Mouse (Mus musculus): ENCODE results near the gene Ppp4r4.
"Not testable (repeated sequence)": the region's sequence is repeated elsewhere in the genome, so short reads cannot be mapped to it uniquely, and the experiment has no call there.

The Ppp4r4 gene

GRCm38 (mm10) chr12:103532649-103533395 lies 739 bp downstream of the Ppp4r4 start:
- DNase-seq (ENCODE audit: low read depth, low spot score), result peak; percentile 14

- no peak for DNase-seq (ENCODE audit: low read depth, low spot score)
These were observed 8.3 kb downstream of the Ppp4r4 start for GRCm38 (mm10) chr12:103540429-103540828.

GRCm38 (mm10) chr12:103543351-103543750 lies 11.3 kb downstream of the Ppp4r4 start:
- no peak for DNase-seq (ENCODE audit: low read depth, low spot score)

- DNase-seq (ENCODE audit: low read depth, low spot score), result peak; percentile 45
These were observed 12.1 kb downstream of the Ppp4r4 start for GRCm38 (mm10) chr12:103544213-103544612.

- no peak for DNase-seq (ENCODE audit: low read depth, low spot score)
These were observed 15.4 kb downstream of the Ppp4r4 start for GRCm38 (mm10) chr12:103547438-103547837.

- DNase-seq (ENCODE audit: low read depth, low spot score), result no peak
These were observed 16.4 kb downstream of the Ppp4r4 start for GRCm38 (mm10) chr12:103548526-103548925.

GRCm38 (mm10) chr12:103550047-103550446 lies 18.0 kb downstream of the Ppp4r4 start:
- DNase-seq (ENCODE audit: low read depth, low spot score), result no peak

GRCm38 (mm10) chr12:103551422-103551821 lies 19.3 kb downstream of the Ppp4r4 start:
- no peak for DNase-seq (ENCODE audit: low read depth, low spot score)

GRCm38 (mm10) chr12:103552506-103552905 lies 20.4 kb downstream of the Ppp4r4 start:
- no peak for DNase-seq (ENCODE audit: low read depth, low spot score)

GRCm38 (mm10) chr12:103553497-103553896 lies 21.4 kb downstream of the Ppp4r4 start:
- no peak for DNase-seq (ENCODE audit: low read depth, low spot score)

- DNase-seq (ENCODE audit: low read depth, low spot score), result no peak
These were observed 24.8 kb downstream of the Ppp4r4 start for GRCm38 (mm10) chr12:103556856-103557255.

- no peak for DNase-seq (ENCODE audit: low read depth, low spot score)
These were observed 32.6 kb downstream of the Ppp4r4 start for GRCm38 (mm10) chr12:103564726-103565125.

GRCm38 (mm10) chr12:103565151-103565550 lies 33.1 kb downstream of the Ppp4r4 start:
- DNase-seq (ENCODE audit: low read depth, low spot score), result no peak

GRCm38 (mm10) chr12:103567129-103567528 lies 35.0 kb downstream of the Ppp4r4 start:
- no peak for DNase-seq (ENCODE audit: low read depth, low spot score)

- no peak for DNase-seq (ENCODE audit: low read depth, low spot score)
These were observed 37.6 kb downstream of the Ppp4r4 start for GRCm38 (mm10) chr12:103569690-103570089.

- not testable (repeated sequence) for DNase-seq (ENCODE audit: low read depth, low spot score)
These were observed 46.1 kb downstream of the Ppp4r4 start for GRCm38 (mm10) chr12:103578148-103578547.

GRCm38 (mm10) chr12:103583771-103584170 lies 51.7 kb downstream of the Ppp4r4 start:
- DNase-seq (ENCODE audit: low read depth, low spot score), result no peak

GRCm38 (mm10) chr12:103598411-103598810 lies 66.3 kb downstream of the Ppp4r4 start:
- no peak for DNase-seq (ENCODE audit: low read depth, low spot score)

- DNase-seq (ENCODE audit: low read depth, low spot score), result no peak
These were observed 68.3 kb downstream of the Ppp4r4 start for GRCm38 (mm10) chr12:103600364-103600763.

- DNase-seq (ENCODE audit: low read depth, low spot score), result no peak
These were observed 69.8 kb downstream of the Ppp4r4 start for GRCm38 (mm10) chr12:103601839-103602238.

GRCm38 (mm10) chr12:103615141-103615540 lies 83.1 kb downstream of the Ppp4r4 start:
- DNase-seq (ENCODE audit: low read depth, low spot score), result no peak

GRCm38 (mm10) chr12:103615734-103616133 lies 83.7 kb downstream of the Ppp4r4 start:
- DNase-seq (ENCODE audit: low read depth, low spot score), result no peak

GRCm38 (mm10) chr12:103616860-103617261 lies 84.8 kb downstream of the Ppp4r4 start:
- DNase-seq (ENCODE audit: low read depth, low spot score), result no peak

GRCm38 (mm10) chr12:103631203-103631612 lies 99.1 kb downstream of the Ppp4r4 start, which contains the start of gene Serpina10:
TSS of gene Serpina10 (minus strand) at chr12:103631444.
- no peak for DNase-seq (ENCODE audit: low read depth, low spot score)

Data from embryo, embryonic 11.5 days (tissue).